Mouse (Mus musculus) neural tube, embryonic 14.5 days (tissue): ENCODE results near the gene Fam189a2. TPM values are rescaled to one million over a fixed set of nuclear protein-coding genes. Genes with fewer than 3 reads are reported as not detected.

Source experiments
- ATAC-seq: fragments of 200-750 bp; cut with Nextera tagmentation; 2 replicates; pipeline ENCODE4 v1.8.0; 2017; ENCODE audit warnings: low read depth, mild to moderate bottlenecking, moderate TSS enrichment, moderate library complexity
- H3K27ac ChIP-seq: fragments of 300-500 bp; sonication (generic); 2 replicates; pipeline ENCODE4 v1.5.1; 2014; ENCODE audit warnings: low read depth, mild to moderate bottlenecking, control low read depth, low read length, moderate library complexity, mixed read lengths
- H3K27me3 ChIP-seq: fragments of 300-500 bp; sonication (generic); 2 replicates; pipeline ENCODE4 v1.6.1; 2014; ENCODE audit warnings: low read length; ENCODE audit not compliant: control insufficient read depth, insufficient read depth
- H3K36me3 ChIP-seq: fragments of 300-500 bp; sonication (generic); 2 replicates; pipeline ENCODE4 v1.6.1; 2014; ENCODE audit warnings: low read length, mixed read lengths; ENCODE audit not compliant: control insufficient read depth, insufficient read depth
- H3K4me1 ChIP-seq: fragments of 300-500 bp; sonication (generic); 2 replicates; pipeline ENCODE4 v1.6.1; 2014; ENCODE audit warnings: low read length; ENCODE audit not compliant: control insufficient read depth, insufficient read depth
- H3K4me2 ChIP-seq: fragments of 300-500 bp; sonication (generic); 2 replicates; pipeline ENCODE4 v1.6.1; 2014; ENCODE audit warnings: mild to moderate bottlenecking, low read depth, low read length, control low read depth
- H3K4me3 ChIP-seq: fragments of 300-500 bp; sonication (generic); 2 replicates; pipeline ENCODE4 v1.5.1; 2014; ENCODE audit warnings: low read depth, low read length, control low read depth, mixed read lengths
- H3K9ac ChIP-seq: fragments of 300-500 bp; sonication (generic); replicated peaks from 2 replicates; pipeline ENCODE4 v1.6.1; 2014; ENCODE audit warnings: low read depth, mild to moderate bottlenecking, control low read depth, low read length, mixed read lengths
- H3K9me3 ChIP-seq: fragments of 300-500 bp; sonication (generic); 2 replicates; pipeline ENCODE4 v1.6.1; 2016; ENCODE audit warnings: low read length; ENCODE audit not compliant: control insufficient read depth
- WGBS: fragments of 180-500 bp; shearing (Covaris S2); extraction: QIAGEN DNeasy Blood & Tissue Kit; methylation state at CpG from one replicate; pipeline ENCODE4 v1.1.7; 2014; 5-methylcytosine and 5-hydroxymethylcytosine counted together
- polyA plus RNA-seq: library from polyadenylated mRNA; unstranded; fragments of >200 nt; fragmentation: Nextera tagmentation; extraction: Ambion mirVana; gene quantifications from 2 replicates; pipeline ENCODE4 v1.2.1, GENCODE M21; 2014

Gene Fam189a2
- polyA plus RNA-seq, 1 experiment from 2014 or later, result 3.1 TPM

- WGBS, result 20% methylated on average over 3 of the region's 3 CpGs
- Histone ChIP-seq H3K9me3 (no peaks in the 10 kb centered on the region), H3K36me3 (no peaks in the 10 kb centered on the region), H3K4me1 (peaks cover 16% of the 10 kb centered on the region), H3K4me3 (no peak overlapping the region), H3K4me2 (no peak overlapping the region), H3K27me3 (no peaks in the 10 kb centered on the region), H3K27ac (no peak overlapping the region), H3K9ac (no peak overlapping the region)
- ATAC-seq, result peak; percentile 55; the same call in 1 of the 2 replicates
Measured at GRCm38 (mm10) chr19:23960275-23960674, 70.5 kb downstream of the Fam189a2 start.

GRCm38 (mm10) chr19:23959870-23960269, 70.9 kb downstream of the Fam189a2 start:
- Histone ChIP-seq H3K36me3 (no peaks in the 10 kb centered on the region), H3K4me3 (no peak overlapping the region), H3K9me3 (no peaks in the 10 kb centered on the region), H3K27me3 (no peaks in the 10 kb centered on the region), H3K4me1 (peaks cover 16% of the 10 kb centered on the region), H3K4me2 (no peak overlapping the region), H3K27ac (no peak overlapping the region), H3K9ac (0 out of 2 replicates have a peak overlapping the region, but pooled peaks have one; percentile 16)
- peak; percentile 42; the same call in 1 of the 2 replicates for ATAC-seq
- WGBS, result 55% methylated on average over 7 of the region's 7 CpGs

- H3K27me3 ChIP-seq, result no peaks in the 10 kb centered on the region
- H3K4me2 ChIP-seq, result no peak overlapping the region
- no peak overlapping the region for H3K9ac ChIP-seq
- 50% methylated on average over 6 of the region's 6 CpGs for WGBS
- no peak for ATAC-seq
- no peaks in the 10 kb centered on the region for H3K36me3 ChIP-seq
- H3K4me1 ChIP-seq, result peaks cover 16% of the 10 kb centered on the region
- no peak overlapping the region for H3K4me3 ChIP-seq
- no peak overlapping the region for H3K27ac ChIP-seq
- no peaks in the 10 kb centered on the region for H3K9me3 ChIP-seq
Measured at GRCm38 (mm10) chr19:23958925-23959324, 71.9 kb downstream of the Fam189a2 start.

- Histone ChIP-seq H3K27me3 (no peaks in the 10 kb centered on the region), H3K27ac (no peak overlapping the region), H3K36me3 (no peaks in the 10 kb centered on the region), H3K4me2 (no peak overlapping the region), H3K9me3 (no peaks in the 10 kb centered on the region), H3K4me1 (peaks cover 16% of the 10 kb centered on the region), H3K9ac (no peak overlapping the region), H3K4me3 (no peak overlapping the region)
- no peak for ATAC-seq
- 76% methylated on average over 7 of the region's 7 CpGs for WGBS
Measured at GRCm38 (mm10) chr19:23957563-23957962, 73.3 kb downstream of the Fam189a2 start.

- Histone ChIP-seq H3K36me3 (no peaks in the 10 kb centered on the region), H3K9ac (no peak overlapping the region), H3K4me1 (peaks cover 16% of the 10 kb centered on the region), H3K9me3 (no peaks in the 10 kb centered on the region), H3K4me3 (no peak overlapping the region), H3K4me2 (no peak overlapping the region), H3K27me3 (no peaks in the 10 kb centered on the region), H3K27ac (no peak overlapping the region)
- 73% methylated on average over 17 of the region's 17 CpGs for WGBS
- no peak for ATAC-seq
Measured at GRCm38 (mm10) chr19:23956299-23956975, 74.4 kb downstream of the Fam189a2 start.

- Histone ChIP-seq H3K9me3 (no peaks in the 10 kb centered on the region), H3K27ac (no peak overlapping the region), H3K36me3 (no peaks in the 10 kb centered on the region), H3K4me3 (no peak overlapping the region), H3K4me2 (no peak overlapping the region), H3K4me1 (peaks cover 11% of the 10 kb centered on the region), H3K27me3 (no peaks in the 10 kb centered on the region), H3K9ac (no peak overlapping the region)
- WGBS, result 96% methylated on average over 8 of the region's 8 CpGs
- ATAC-seq, result no peak
Measured at GRCm38 (mm10) chr19:23955461-23955860, 75.4 kb downstream of the Fam189a2 start.

GRCm38 (mm10) chr19:23948301-23949000, 82.4 kb downstream of the Fam189a2 start:
- WGBS, result 34% methylated on average over 12 of the region's 12 CpGs
- Histone ChIP-seq H3K9me3 (no peaks in the 10 kb centered on the region), H3K4me1 (no peaks in the 10 kb centered on the region), H3K36me3 (peaks cover 22% of the 10 kb centered on the region), H3K4me2 (no peak overlapping the region), H3K27me3 (no peaks in the 10 kb centered on the region), H3K27ac (no peak overlapping the region), H3K4me3 (no peak overlapping the region), H3K9ac (no peak overlapping the region)
- ATAC-seq, result no peak

GRCm38 (mm10) chr19:23947871-23948270, 82.9 kb downstream of the Fam189a2 start:
- Histone ChIP-seq H3K27me3 (no peaks in the 10 kb centered on the region), H3K4me2 (no peak overlapping the region), H3K9ac (no peak overlapping the region), H3K27ac (no peak overlapping the region), H3K9me3 (no peaks in the 10 kb centered on the region), H3K36me3 (peaks cover 22% of the 10 kb centered on the region), H3K4me1 (no peaks in the 10 kb centered on the region), H3K4me3 (no peak overlapping the region)
- WGBS, result 39% methylated on average over 4 of the region's 4 CpGs
- no peak for ATAC-seq

GRCm38 (mm10) chr19:23946751-23947150, 84.1 kb downstream of the Fam189a2 start:
- Histone ChIP-seq H3K36me3 (peaks cover 22% of the 10 kb centered on the region), H3K4me2 (no peak overlapping the region), H3K4me3 (no peak overlapping the region), H3K9ac (no peak overlapping the region), H3K27me3 (no peaks in the 10 kb centered on the region), H3K4me1 (no peaks in the 10 kb centered on the region), H3K27ac (no peak overlapping the region), H3K9me3 (no peaks in the 10 kb centered on the region)
- ATAC-seq, result no peak
- WGBS, result 93% methylated on average over 4 of the region's 4 CpGs
